Mouse (Mus musculus) cerebellum, adult 9-10 months (tissue): Measurements from ENCODE around the gene Echdc2.

Experiments
- DNase-seq: peaks from one replicate; pipeline ENCODE4 v3.0.0; 2022

Echdc2 gene

GRCm38 (mm10) chr4:108204629-108205028, 39.4 kb downstream of the Echdc2 start:
- no peak for DNase-seq

- no peak for DNase-seq
Observed at GRCm38 (mm10) chr4:108213023-108213422, 47.8 kb downstream of the Echdc2 start.

- DNase-seq = no peak
Observed at GRCm38 (mm10) chr4:108217332-108218179, 52.3 kb downstream of the Echdc2 start, which contains the start of gene Zyg11a. Gene Zyg11a (minus strand): TSS chr4:108218048.

- no peak for DNase-seq
Observed at GRCm38 (mm10) chr4:108219019-108219418, 53.8 kb downstream of the Echdc2 start.

GRCm38 (mm10) chr4:108222507-108222906, 57.3 kb downstream of the Echdc2 start:
- no peak for DNase-seq

- no peak for DNase-seq
Observed at GRCm38 (mm10) chr4:108225341-108225872, 60.2 kb downstream of the Echdc2 start.
